Mouse (Mus musculus) olfactory bulb, adult 2 months (tissue): ENCODE data around the gene Notch2.

Source experiments
- CTCF ChIP-seq: fragments of 200-500 bp; IDR thresholded peaks from 2 replicates; pipeline ENCODE4 v1.5.1; 2012; ENCODE audit warnings: low read depth, mild to moderate bottlenecking, low read length, moderate library complexity; ENCODE audit not compliant: insufficient read depth
- POLR2A ChIP-seq: fragments of 200-500 bp; IDR thresholded peaks from 2 replicates; pipeline ENCODE4 v1.6.1; 2012; ENCODE audit warnings: mild to moderate bottlenecking, low read depth, low read length, moderate library complexity; ENCODE audit not compliant: insufficient read depth

GRCm38 (mm10) chr3:98119338-98119737, 106.0 kb downstream of the Notch2 start:
- TF ChIP-seq CTCF (no peak), POLR2A (no peak)
